Mouse (Mus musculus) heart, adult 2 months (tissue): ENCODE results near the gene Tmod1. TPM values are rescaled to one million over a fixed set of nuclear protein-coding genes. Genes with fewer than 3 reads are reported as not detected.

Experiments
- DNase-seq, 2 experiments: peaks; one replicate each; pipeline ENCODE4 v3.0.0; 2021
- H3K27ac ChIP-seq: fragments of 200-600 bp; 2 replicates; pipeline ENCODE4 v1.8.1; 2022
- H3K27me3 ChIP-seq: fragments of 200-500 bp; 2 replicates; pipeline ENCODE4 v1.6.1; 2012; ENCODE audit warnings: mild to moderate bottlenecking, low read length, inconsistent platforms, mixed read lengths; ENCODE audit not compliant: control insufficient read depth, insufficient read depth
- H3K36me3 ChIP-seq: fragments of 200-500 bp; 2 replicates; pipeline ENCODE4 v1.6.1; 2012; ENCODE audit warnings: low read length, inconsistent platforms; ENCODE audit not compliant: control insufficient read depth, insufficient read depth
- H3K4me1 ChIP-seq: fragments of 200-500 bp; 2 replicates; pipeline ENCODE4 v1.6.1; 2011; ENCODE audit warnings: low read length; ENCODE audit not compliant: control insufficient read depth, insufficient read depth
- H3K4me3 ChIP-seq: fragments of 200-600 bp; 2 replicates; pipeline ENCODE4 v1.8.1; 2022
- H3K79me2 ChIP-seq: fragments of 200-500 bp; replicated peaks from 2 replicates; pipeline ENCODE4 v1.6.1; 2012; ENCODE audit warnings: mild to moderate bottlenecking, inconsistent platforms, low read length, moderate library complexity, mixed read lengths; ENCODE audit not compliant: control insufficient read depth, insufficient read depth
- H3K9ac ChIP-seq: fragments of 200-500 bp; 2 replicates; pipeline ENCODE4 v1.6.1; 2012; ENCODE audit warnings: low read depth, mild to moderate bottlenecking, control low read depth, inconsistent platforms, low read length, mixed read lengths
- CTCF ChIP-seq: fragments of 200-600 bp; IDR thresholded peaks from 2 replicates; pipeline ENCODE4 v1.8.1; 2022; ENCODE audit warnings: antibody characterized with exemption, mild to moderate bottlenecking, moderate library complexity
- EP300 ChIP-seq: fragments of 200-500 bp; IDR thresholded peaks from 2 replicates; pipeline ENCODE4 v1.6.1; 2011; ENCODE audit warnings: low read depth, low read length, control low read depth; ENCODE audit not compliant: insufficient read depth
- POLR2A ChIP-seq: fragments of 200-500 bp; IDR thresholded peaks from 2 replicates; pipeline ENCODE4 v1.6.1; 2011; ENCODE audit warnings: mild to moderate bottlenecking, low read depth, low read length, control low read depth; ENCODE audit not compliant: insufficient read depth
- WGBS: fragments of 180-500 bp; shearing (Covaris S2); methylation state at CpG from one replicate; pipeline ENCODE4 v1.1.7; 2018; 5-methylcytosine and 5-hydroxymethylcytosine counted together
- intact Hi-C: fragments of 180-260 bp; cut with DNase I; formaldehyde crosslinking; loops from one replicate; pipeline ENCODE4 v1.15.1; 2025
- polyA plus RNA-seq: library from polyadenylated mRNA; depleted of rRNA; stranded (reverse); fragments of >200 nt; gene quantifications from 2 replicates; pipeline ENCODE4 v1.2.3, GENCODE M21; 2012
- total RNA-seq, 2 experiments: library from RNA; stranded (reverse); gene quantifications; 2 replicates each; pipeline ENCODE4 v1.2.3; 2021

The Tmod1 gene
- total and polyA plus RNA-seq, 3 experiments = 142 to 264 (median 250) TPM

GRCm38 (mm10) chr4:46015605-46016004, 23.1 kb upstream of the Tmod1 start:
- peak; percentile 21; the same call in 1 of the 2 replicates for TF ChIP-seq CTCF
- TF ChIP-seq POLR2A = no peak
- H3K79me2 ChIP-seq = no peaks in the 10 kb centered on the region
- no peak overlapping the region for H3K27ac ChIP-seq
- no peak overlapping the region for H3K4me3 ChIP-seq
- 89% methylated on average over 1 of the region's 1 CpGs for WGBS
- no peak for DNase-seq
- H3K9ac ChIP-seq = no peak overlapping the region
- H3K4me1 ChIP-seq = no peaks in the 10 kb centered on the region
- intact Hi-C loops = no loop called here
- no peaks in the 10 kb centered on the region for H3K27me3 ChIP-seq
- no peaks in the 10 kb centered on the region for H3K36me3 ChIP-seq

- TF ChIP-seq CTCF (no peak), POLR2A (no peak), EP300 (no peak)
- Histone ChIP-seq H3K4me1 (no peaks in the 10 kb centered on the region; the same call in 1 of the 2 replicates), H3K27ac (no peak overlapping the region), H3K36me3 (peaks cover 2% of the 10 kb centered on the region; the same call in 1 of the 2 replicates), H3K9ac (no peak overlapping the region), H3K79me2 (no peaks in the 10 kb centered on the region), H3K4me3 (no peak overlapping the region), H3K27me3 (no peaks in the 10 kb centered on the region)
- DNase-seq = no peak
- intact Hi-C loops = loop anchor here (5.0 kb wide), 1 partner anchor 36 kb away; no protein-coding TSS in a partner anchor
- WGBS = 69% methylated on average over 3 of the region's 3 CpGs
These were observed 15.7 kb upstream of the Tmod1 start for GRCm38 (mm10) chr4:46023021-46023481.

GRCm38 (mm10) chr4:46025893-46026292, 12.8 kb upstream of the Tmod1 start:
- peaks cover 2% of the 10 kb centered on the region; the same call in 1 of the 2 replicates for H3K36me3 ChIP-seq
- H3K27me3 ChIP-seq = no peaks in the 10 kb centered on the region
- peaks cover 5% of the 10 kb centered on the region for H3K4me1 ChIP-seq
- DNase-seq = no peak
- no peak overlapping the region for H3K4me3 ChIP-seq
- 55% methylated on average over 7 of the region's 7 CpGs for WGBS
- intact Hi-C loops = loop anchor here (2.0 to 5.0 kb wide), 2 partner anchors 54 to 85 kb away; no protein-coding TSS in a partner anchor
- no peak overlapping the region for H3K27ac ChIP-seq
- no peak for TF ChIP-seq POLR2A
- peak; percentile 71 for TF ChIP-seq CTCF
- TF ChIP-seq EP300 = no peak
- no peaks in the 10 kb centered on the region for H3K79me2 ChIP-seq
- no peak overlapping the region for H3K9ac ChIP-seq

GRCm38 (mm10) chr4:46028224-46028623, 10.5 kb upstream of the Tmod1 start:
- DNase-seq = peak; percentile 52 to 55
- no peaks in the 10 kb centered on the region for H3K27me3 ChIP-seq
- 46% methylated on average over 6 of the region's 6 CpGs for WGBS

GRCm38 (mm10) chr4:46028781-46029180, 10.0 kb upstream of the Tmod1 start:
- Histone ChIP-seq H3K27me3 (no peaks in the 10 kb centered on the region), H3K27ac (peak overlapping the region; percentile 23; the same call in 1 of the 2 replicates), H3K4me1 (peaks cover 5% of the 10 kb centered on the region), H3K79me2 (no peaks in the 10 kb centered on the region), H3K9ac (no peak overlapping the region), H3K36me3 (no peaks in the 10 kb centered on the region), H3K4me3 (no peak overlapping the region)
- 82% methylated on average over 4 of the region's 4 CpGs for WGBS
- no peak for TF ChIP-seq POLR2A
- TF ChIP-seq EP300 = no peak
- no peak for DNase-seq
- intact Hi-C loops = loop anchor here (5.0 kb wide), 1 partner anchor 56 kb away; no protein-coding TSS in a partner anchor

More at GRCm38 (mm10) chr4:46028224-46028623, 10.5 kb upstream of the Tmod1 start:
- Histone ChIP-seq H3K9ac (no peak overlapping the region), H3K27ac (peak overlapping the region; percentile 7; the same call in 1 of the 2 replicates), H3K79me2 (no peaks in the 10 kb centered on the region), H3K36me3 (peaks cover 2% of the 10 kb centered on the region; the same call in 1 of the 2 replicates), H3K4me1 (peaks cover 5% of the 10 kb centered on the region), H3K4me3 (no peak overlapping the region)
- no peak for TF ChIP-seq POLR2A
- intact Hi-C loops = loop anchor here (5.0 kb wide), 1 partner anchor 56 kb away; no protein-coding TSS in a partner anchor

- Histone ChIP-seq H3K27ac (no peak overlapping the region), H3K27me3 (no peaks in the 10 kb centered on the region), H3K36me3 (no peaks in the 10 kb centered on the region), H3K9ac (no peak overlapping the region), H3K4me1 (peaks cover 5% of the 10 kb centered on the region), H3K4me3 (no peak overlapping the region), H3K79me2 (no peaks in the 10 kb centered on the region)
- no peak for TF ChIP-seq POLR2A
- peak; percentile 71 for TF ChIP-seq CTCF
- intact Hi-C loops = loop anchor here (5.0 kb wide), 1 partner anchor 57 kb away; no protein-coding TSS in a partner anchor
- WGBS = 47% methylated on average over 9 of the region's 9 CpGs
- no peak for DNase-seq
These were observed 9.2 kb upstream of the Tmod1 start for GRCm38 (mm10) chr4:46029552-46029951.
